Mouse (Mus musculus) liver, embryonic 13.5 days (tissue): ENCODE results near the gene Trdmt1. TPM values are rescaled to one million over a fixed set of nuclear protein-coding genes. Genes with fewer than 3 reads are reported as not detected.

ENCODE experiments used
- ATAC-seq: fragments of 200-750 bp; cut with Nextera tagmentation; 2 replicates; pipeline ENCODE4 v1.8.0; 2017; ENCODE audit warnings: low read depth, mild to moderate bottlenecking, moderate number of reproducible peaks, moderate library complexity
- DNase-seq: peaks from one replicate; pipeline ENCODE4 v3.0.0; 2022
- H3K27ac ChIP-seq: fragments of 300-500 bp; sonication (generic); 2 replicates; pipeline ENCODE4 v1.5.1; 2015; ENCODE audit warnings: moderate library complexity, mild to moderate bottlenecking, inconsistent platforms
- H3K27me3 ChIP-seq: fragments of 300-500 bp; sonication (generic); 2 replicates; pipeline ENCODE4 v1.6.1; 2015; ENCODE audit warnings: mild to moderate bottlenecking, inconsistent platforms
- H3K36me3 ChIP-seq: fragments of 300-500 bp; sonication (generic); 2 replicates; pipeline ENCODE4 v1.6.1; 2015; ENCODE audit warnings: mild to moderate bottlenecking, inconsistent platforms
- H3K4me1 ChIP-seq: fragments of 300-500 bp; sonication (generic); replicated peaks from 2 replicates; pipeline ENCODE4 v1.6.1; 2015; ENCODE audit warnings: inconsistent platforms
- H3K4me2 ChIP-seq: fragments of 300-500 bp; sonication (generic); 2 replicates; pipeline ENCODE4 v1.6.1; 2015; ENCODE audit warnings: inconsistent platforms, mild to moderate bottlenecking, moderate library complexity
- H3K4me3 ChIP-seq: fragments of 300-500 bp; sonication (generic); replicated peaks from 2 replicates; pipeline ENCODE4 v1.5.1; 2015; ENCODE audit warnings: mild to moderate bottlenecking, inconsistent platforms
- H3K9ac ChIP-seq: fragments of 300-500 bp; sonication (generic); 2 replicates; pipeline ENCODE4 v1.6.1; 2015; ENCODE audit warnings: mild to moderate bottlenecking, inconsistent platforms
- H3K9me3 ChIP-seq: fragments of 300-500 bp; sonication (generic); replicated peaks from 2 replicates; pipeline ENCODE4 v1.6.1; 2016; ENCODE audit warnings: inconsistent platforms
- WGBS: fragments of 180-500 bp; shearing (Covaris S2); methylation state at CpG from one replicate; pipeline ENCODE4 v1.1.7; 2015; ENCODE audit not compliant: insufficient replicate concordance; 5-methylcytosine and 5-hydroxymethylcytosine counted together
- polyA plus RNA-seq: library from polyadenylated mRNA; unstranded; fragments of >200 nt; fragmentation: Nextera tagmentation; extraction: Ambion mirVana; gene quantifications from 2 replicates; pipeline ENCODE4 v1.2.1, GENCODE M21; 2015

The Trdmt1 gene
- polyA plus RNA-seq, 1 experiment from 2014 or later = 4.8 TPM

DNA sequence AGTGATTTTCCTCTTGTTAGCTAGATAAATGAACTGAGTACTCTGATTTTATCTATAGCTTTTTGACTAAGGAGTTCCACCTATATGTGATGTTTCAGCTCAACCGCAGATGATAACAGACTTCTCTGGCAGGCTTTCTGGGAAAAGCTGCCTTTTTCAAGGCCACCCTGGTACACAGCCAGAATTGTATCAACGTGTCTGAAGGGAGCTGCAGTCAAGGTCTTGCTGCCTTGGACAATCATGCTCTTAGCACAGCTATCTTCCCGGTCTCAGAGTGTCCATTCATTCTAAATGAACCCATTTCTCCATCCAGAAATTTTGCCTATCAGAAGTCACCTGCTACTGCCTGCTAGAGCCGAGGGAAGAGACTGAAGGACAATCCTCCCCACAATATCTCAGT lies 16.9 kb downstream of the Trdmt1 start:
- DNase-seq = no peak

DNA sequence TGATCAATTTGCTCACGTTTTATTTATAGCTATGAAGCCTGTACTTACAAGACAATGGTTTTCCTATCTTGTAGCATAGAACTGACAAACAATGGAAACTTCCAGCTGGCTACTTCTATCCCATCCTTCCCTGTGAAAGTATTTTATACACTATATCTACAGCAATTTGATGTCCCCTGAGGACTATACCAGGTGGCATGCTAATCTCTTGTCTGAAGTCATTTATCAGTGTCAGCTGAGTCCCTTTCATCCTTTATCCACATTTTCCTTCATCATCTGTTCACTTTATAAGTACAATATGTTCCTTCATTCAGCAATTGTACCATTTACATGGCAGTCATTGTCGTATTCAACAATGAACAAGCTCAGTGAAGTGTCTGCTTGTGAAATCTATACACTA lies 17.3 kb downstream of the Trdmt1 start:
- Histone ChIP-seq H3K4me3 (no peak overlapping the region), H3K9me3 (no peaks in the 10 kb centered on the region), H3K36me3 (no peaks in the 10 kb centered on the region), H3K4me2 (no peak overlapping the region), H3K27me3 (no peaks in the 10 kb centered on the region), H3K9ac (no peak overlapping the region), H3K4me1 (peaks cover 58% of the 10 kb centered on the region), H3K27ac (no peak overlapping the region)
- WGBS = 48% methylated on average over 2 of the region's 2 CpGs
- no peak for ATAC-seq
- no peak for DNase-seq

More for the DNA sequence above, 16.9 kb downstream of the Trdmt1 start:
- H3K4me2 ChIP-seq = no peak overlapping the region
- no peaks in the 10 kb centered on the region for H3K36me3 ChIP-seq
- H3K4me3 ChIP-seq = no peak overlapping the region
- WGBS = 58% methylated on average over 4 of the region's 4 CpGs
- H3K9me3 ChIP-seq = no peaks in the 10 kb centered on the region
- H3K9ac ChIP-seq = no peak overlapping the region
- H3K4me1 ChIP-seq = peaks cover 55% of the 10 kb centered on the region
- H3K27me3 ChIP-seq = no peaks in the 10 kb centered on the region
- ATAC-seq = no peak
- H3K27ac ChIP-seq = no peak overlapping the region

DNA sequence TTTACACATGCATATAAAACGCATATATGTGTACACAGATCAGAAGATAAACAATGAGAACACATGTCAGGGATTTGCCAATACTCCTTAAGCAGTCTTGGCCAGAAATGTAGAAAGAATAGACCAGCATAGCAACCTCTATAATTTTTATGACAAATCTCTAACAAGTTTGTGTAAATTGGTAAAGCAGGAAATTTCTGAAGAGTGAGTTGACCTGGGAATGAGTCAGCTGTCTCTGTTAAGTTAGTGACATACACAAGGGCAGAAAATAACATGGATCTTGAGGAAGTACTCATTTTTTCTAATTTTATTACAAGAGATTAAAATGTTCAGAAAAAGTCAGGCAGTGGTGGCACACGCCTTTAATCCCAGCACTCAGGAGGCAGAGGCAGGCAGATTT lies 18.3 kb downstream of the Trdmt1 start:
- peaks cover 60% of the 10 kb centered on the region for H3K4me1 ChIP-seq

DNA sequence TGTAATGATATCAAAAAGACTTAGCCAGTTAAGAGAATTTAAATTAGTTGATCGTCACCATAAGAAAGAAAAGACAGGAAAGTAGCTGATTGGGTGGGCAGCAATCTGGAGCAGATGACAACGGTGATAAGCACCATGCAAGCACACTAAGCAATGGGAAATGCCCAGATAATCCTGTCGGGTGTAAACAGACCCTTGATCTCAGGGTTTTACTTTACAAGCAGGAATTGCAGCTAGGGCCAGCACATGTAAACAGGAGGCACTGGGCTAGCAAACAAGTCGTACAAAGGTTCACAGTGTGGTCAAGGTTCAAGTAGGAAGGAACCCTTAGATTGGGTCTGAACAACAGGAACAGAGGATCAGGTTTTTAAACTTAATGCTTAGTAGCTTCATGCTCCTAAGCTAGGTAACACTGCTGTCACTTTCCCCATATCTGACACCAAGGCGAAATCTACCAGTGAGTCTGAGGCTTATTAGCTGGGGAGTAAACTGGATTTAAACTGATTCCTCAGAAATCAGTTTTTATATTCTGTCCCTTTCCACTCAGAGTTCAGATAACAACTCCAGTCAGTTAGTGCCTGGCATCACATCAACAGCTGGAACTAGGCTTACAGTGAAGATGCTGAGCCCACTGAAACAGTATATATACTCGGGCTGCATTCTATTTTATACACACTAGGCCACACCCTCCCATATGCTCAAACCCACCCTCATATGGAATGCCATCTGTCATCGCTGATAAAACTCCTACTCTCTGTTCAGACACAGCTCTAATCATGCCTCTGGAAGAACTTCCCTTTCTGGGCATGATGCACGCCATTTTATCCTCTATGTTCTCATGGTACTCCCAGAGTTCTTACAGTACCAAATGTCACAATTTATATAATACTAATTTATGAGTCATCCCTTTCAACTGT lies 20.7 kb downstream of the Trdmt1 start:
- Histone ChIP-seq H3K4me3 (peak overlapping the region; percentile 20; the same call in 1 of the 2 replicates), H3K9me3 (no peaks in the 10 kb centered on the region), H3K27ac (peak overlapping the region; percentile 81), H3K9ac (no peak overlapping the region), H3K4me2 (peak overlapping the region; percentile 54), H3K36me3 (no peaks in the 10 kb centered on the region), H3K27me3 (no peaks in the 10 kb centered on the region), H3K4me1 (peaks cover 46% of the 10 kb centered on the region)
- WGBS = 11% methylated on average over 8 of the region's 8 CpGs
- DNase-seq (peak; percentile 50), ATAC-seq (peak; percentile 97)

More for the DNA sequence above, 18.3 kb downstream of the Trdmt1 start:
- WGBS = 73% methylated on average over 2 of the region's 2 CpGs
- no peak overlapping the region for H3K9ac ChIP-seq
- H3K36me3 ChIP-seq = no peaks in the 10 kb centered on the region
- H3K4me2 ChIP-seq = no peak overlapping the region
- DNase-seq (no peak), ATAC-seq (no peak)
- no peak overlapping the region for H3K27ac ChIP-seq
- no peaks in the 10 kb centered on the region for H3K9me3 ChIP-seq
- no peaks in the 10 kb centered on the region for H3K27me3 ChIP-seq
- H3K4me3 ChIP-seq = no peak overlapping the region

DNA sequence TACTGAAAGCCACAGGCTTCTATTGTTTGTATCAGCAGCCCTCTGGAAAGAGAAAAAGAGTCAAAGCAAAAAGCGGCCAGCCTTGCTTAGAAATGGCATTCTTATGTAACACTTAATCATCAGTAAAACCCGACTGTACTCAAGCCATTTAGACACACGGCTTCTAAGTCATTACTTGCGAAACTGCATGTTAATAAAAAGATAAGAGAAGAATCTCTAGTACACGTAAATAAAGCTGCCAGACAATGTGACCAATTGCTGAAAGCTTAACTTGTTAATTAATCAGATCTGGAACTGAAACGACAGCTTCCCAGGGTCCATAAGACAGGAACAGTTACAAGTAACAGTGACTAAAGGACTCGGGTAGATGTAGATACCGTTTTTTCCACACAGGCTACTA lies 22.4 kb downstream of the Trdmt1 start:
- ATAC-seq (no peak), DNase-seq (no peak)
- Histone ChIP-seq H3K27ac (no peak overlapping the region), H3K4me1 (peaks cover 33% of the 10 kb centered on the region), H3K9me3 (no peaks in the 10 kb centered on the region), H3K36me3 (no peaks in the 10 kb centered on the region), H3K27me3 (no peaks in the 10 kb centered on the region), H3K4me2 (no peak overlapping the region), H3K4me3 (no peak overlapping the region), H3K9ac (no peak overlapping the region)
- WGBS = 40% methylated on average over 8 of the region's 8 CpGs

DNA sequence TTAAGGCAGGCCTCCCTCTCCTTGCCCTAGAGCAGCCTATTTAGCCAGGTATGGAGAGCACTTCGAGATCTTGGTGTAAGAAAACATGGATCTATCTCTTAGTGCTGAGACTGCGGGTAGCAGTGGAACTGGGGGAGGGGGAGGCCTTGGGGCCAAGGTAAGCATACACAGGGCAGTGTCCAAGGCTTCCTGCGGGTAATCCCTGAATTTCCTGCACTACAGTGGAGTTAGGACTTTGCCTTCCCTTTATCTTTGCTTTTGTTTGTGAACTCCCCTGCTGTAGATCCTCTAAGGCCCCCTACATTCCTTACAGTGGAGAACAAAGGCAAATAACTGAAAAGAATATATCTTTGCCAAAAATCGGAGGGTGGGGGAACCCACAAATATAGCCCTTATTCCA lies 29.5 kb downstream of the Trdmt1 start:
- DNase-seq (no peak), ATAC-seq (0 out of 2 replicates have a peak, but pooled peaks have one; percentile 23)
- WGBS = 62% methylated on average over 4 of the region's 4 CpGs
- no peaks in the 10 kb centered on the region for H3K4me1 ChIP-seq
- no peak overlapping the region for H3K4me3 ChIP-seq
- H3K9ac ChIP-seq = no peak overlapping the region
- no peaks in the 10 kb centered on the region for H3K27me3 ChIP-seq
- no peaks in the 10 kb centered on the region for H3K9me3 ChIP-seq
- H3K36me3 ChIP-seq = no peaks in the 10 kb centered on the region
- no peak overlapping the region for H3K27ac ChIP-seq
- H3K4me2 ChIP-seq = no peak overlapping the region

DNA sequence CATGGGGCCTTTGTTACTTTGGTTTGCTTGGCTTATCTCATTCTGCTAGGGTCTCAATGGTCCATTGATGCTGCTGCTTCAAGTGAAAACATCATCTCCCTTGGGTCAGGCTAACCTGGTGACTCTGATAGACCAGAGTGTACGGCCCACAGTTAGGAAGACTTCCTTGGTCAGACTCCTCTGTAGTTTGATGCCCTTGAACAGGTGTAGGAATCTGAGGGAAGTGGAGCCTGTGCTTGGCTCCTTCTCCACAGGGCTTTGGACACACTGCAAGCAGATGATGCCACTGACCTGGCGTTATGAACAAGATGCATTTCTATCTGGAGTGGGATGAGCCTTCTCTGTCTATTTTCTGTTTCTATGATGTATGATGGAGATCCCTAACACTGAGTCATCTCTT lies 41.8 kb downstream of the Trdmt1 start:
- no peak overlapping the region for H3K27ac ChIP-seq
- 73% methylated on average over 2 of the region's 2 CpGs for WGBS
- H3K9ac ChIP-seq = no peak overlapping the region
- H3K36me3 ChIP-seq = no peaks in the 10 kb centered on the region
- DNase-seq (no peak), ATAC-seq (no peak)
- peaks cover 6% of the 10 kb centered on the region for H3K4me1 ChIP-seq
- H3K27me3 ChIP-seq = no peaks in the 10 kb centered on the region
- H3K4me2 ChIP-seq = no peak overlapping the region
- H3K9me3 ChIP-seq = no peaks in the 10 kb centered on the region
- no peak overlapping the region for H3K4me3 ChIP-seq

DNA sequence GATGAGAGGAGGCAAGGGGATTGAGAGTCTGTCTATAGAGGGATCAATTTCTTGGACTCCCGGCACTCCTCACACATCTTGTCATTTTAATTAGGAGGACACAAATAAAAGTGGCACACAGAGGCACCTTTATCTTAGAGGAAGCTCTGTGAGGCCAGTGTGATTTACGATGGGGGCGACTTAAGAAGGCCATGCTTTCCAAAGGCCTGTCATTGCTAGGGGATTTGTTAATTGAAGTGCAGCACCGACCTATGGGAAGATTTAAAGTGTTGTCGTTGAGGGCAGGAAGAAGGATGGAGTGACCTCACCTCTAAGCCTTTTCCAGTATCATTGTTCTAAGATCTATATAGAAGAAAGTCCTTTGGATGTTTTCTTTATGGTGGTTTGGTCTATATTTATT lies 42.9 kb downstream of the Trdmt1 start:
- 44% methylated on average over 5 of the region's 5 CpGs for WGBS
- no peak overlapping the region for H3K4me2 ChIP-seq
- no peak overlapping the region for H3K9ac ChIP-seq
- H3K27me3 ChIP-seq = no peaks in the 10 kb centered on the region
- no peak overlapping the region for H3K4me3 ChIP-seq
- peaks cover 6% of the 10 kb centered on the region for H3K4me1 ChIP-seq
- no peak for ATAC-seq
- H3K36me3 ChIP-seq = no peaks in the 10 kb centered on the region
- H3K9me3 ChIP-seq = no peaks in the 10 kb centered on the region
- DNase-seq = no peak
- no peak overlapping the region for H3K27ac ChIP-seq

DNA sequence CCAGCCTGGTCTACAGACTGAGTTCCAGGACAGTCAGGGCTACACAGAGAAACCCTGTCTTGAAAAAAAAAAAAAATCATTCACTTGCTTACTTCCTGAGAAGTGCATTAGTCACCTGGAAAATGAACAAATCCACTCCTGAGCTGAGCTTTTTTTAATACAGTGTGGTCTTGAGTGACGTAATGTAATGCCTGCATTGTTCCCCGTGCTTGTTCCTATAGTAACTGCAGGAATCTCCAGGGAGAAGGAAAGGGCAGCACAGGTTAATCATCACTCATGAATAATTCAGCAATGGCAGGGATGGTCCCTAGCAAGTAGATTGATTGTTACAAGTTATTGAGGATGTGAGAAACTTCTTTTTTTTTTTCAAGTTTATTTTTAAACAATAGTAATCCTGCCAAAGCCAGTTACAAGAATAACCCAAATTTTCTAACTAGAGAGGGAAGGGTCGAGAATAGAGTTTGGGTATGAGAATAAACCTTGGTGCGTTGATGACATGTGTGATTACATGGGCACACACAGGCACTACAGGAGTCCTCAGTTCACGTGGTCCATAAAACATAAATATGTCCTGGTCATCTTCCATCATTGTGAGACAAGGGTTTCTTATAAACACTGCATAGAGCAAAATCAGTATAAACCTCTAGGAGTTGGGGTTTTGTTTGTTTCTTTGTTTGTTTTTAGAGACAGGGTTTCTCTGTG lies 44.0 kb downstream of the Trdmt1 start:
- 67% methylated on average over 5 of the region's 5 CpGs for WGBS
- ATAC-seq = no peak
- no peak overlapping the region for H3K4me2 ChIP-seq

DNA sequence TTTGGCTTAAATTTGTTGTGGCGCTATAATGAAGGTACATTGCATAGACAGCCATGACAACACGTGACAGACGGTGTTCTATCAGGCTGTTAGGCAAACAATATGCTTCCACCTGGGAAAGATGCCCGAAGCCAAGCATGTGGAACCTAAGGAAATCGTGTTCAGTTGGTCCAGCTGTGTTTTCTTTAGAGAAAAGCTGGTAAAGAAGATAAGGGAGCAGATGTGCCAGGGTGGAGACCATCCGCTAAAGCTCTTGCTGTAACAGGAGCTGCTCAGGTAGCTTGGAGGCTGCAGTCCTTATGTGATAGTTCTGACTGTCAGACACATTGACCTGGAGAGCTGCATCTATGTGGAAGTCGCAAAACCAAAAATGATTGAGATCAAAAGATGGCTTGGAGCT lies 45.3 kb downstream of the Trdmt1 start:
- Histone ChIP-seq H3K9me3 (no peaks in the 10 kb centered on the region), H3K4me2 (no peak overlapping the region), H3K4me1 (peaks cover 10% of the 10 kb centered on the region), H3K4me3 (no peak overlapping the region), H3K27me3 (no peaks in the 10 kb centered on the region), H3K9ac (no peak overlapping the region), H3K27ac (no peak overlapping the region), H3K36me3 (no peaks in the 10 kb centered on the region)
- DNase-seq (no peak), ATAC-seq (peak; percentile 65; the same call in 1 of the 2 replicates)
- WGBS = 53% methylated on average over 7 of the region's 7 CpGs

More for the DNA sequence above, 44.0 kb downstream of the Trdmt1 start:
- no peak for DNase-seq
- Histone ChIP-seq H3K27ac (no peak overlapping the region), H3K9ac (no peak overlapping the region), H3K4me1 (peaks cover 10% of the 10 kb centered on the region), H3K4me3 (no peak overlapping the region), H3K36me3 (no peaks in the 10 kb centered on the region), H3K27me3 (no peaks in the 10 kb centered on the region), H3K9me3 (no peaks in the 10 kb centered on the region)

DNA sequence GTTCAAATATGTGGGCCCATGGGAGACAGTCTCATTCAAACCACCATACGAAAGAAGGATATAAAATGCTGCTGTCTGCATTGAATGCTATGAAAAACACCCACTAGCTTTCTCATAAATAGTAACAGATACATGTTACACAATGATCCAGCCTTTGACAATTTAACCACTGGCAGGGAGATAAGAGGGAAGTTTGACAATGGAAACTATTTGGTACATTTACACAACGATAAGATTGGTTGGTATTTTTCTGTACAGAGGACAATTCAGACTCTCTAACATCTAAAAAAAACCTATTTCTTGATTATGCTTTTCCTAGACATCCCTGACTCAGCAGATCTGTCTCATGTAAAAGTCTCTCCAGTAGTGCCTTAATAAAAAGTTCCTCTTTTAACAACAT lies 48.4 kb downstream of the Trdmt1 start:
- DNase-seq (no peak), ATAC-seq (no peak)
- no peak overlapping the region for H3K4me3 ChIP-seq
- no peaks in the 10 kb centered on the region for H3K9me3 ChIP-seq
- H3K9ac ChIP-seq = no peak overlapping the region
- no peak overlapping the region for H3K4me2 ChIP-seq
- peaks cover 10% of the 10 kb centered on the region for H3K4me1 ChIP-seq
- H3K27ac ChIP-seq = no peak overlapping the region
- H3K36me3 ChIP-seq = no peaks in the 10 kb centered on the region
- H3K27me3 ChIP-seq = no peaks in the 10 kb centered on the region
- 38% methylated on average over 2 of the region's 2 CpGs for WGBS
